Mouse (Mus musculus): ENCODE measurements around the gene Thra.

GRCm38 (mm10) chr11:98789219-98789807 is 48.9 kb downstream of the Thra start:
- TF ChIP-seq CTCF (IDR thresholded peaks at IDR 0.05; ENCODE audit: low read depth, low read length) (no peak), POLR2A (IDR thresholded peaks at IDR 0.05; ENCODE audit: extremely low read depth, insufficient read depth, low read length) (no peak)
